Mouse (Mus musculus): Measurements from ENCODE around the gene Ccnd2. TPM values are rescaled to one million over a fixed set of nuclear protein-coding genes. Genes with fewer than 3 reads are reported as not detected.

The Ccnd2 gene
- total and polyA plus RNA-seq, 3 experiments = 42.4 to 255 (median 146) TPM

- no peaks in the 10 kb centered on the region for H3K9me3 ChIP-seq (replicated peaks; ENCODE audit: low read length)
- no peaks in the 10 kb centered on the region for H3K27me3 ChIP-seq (replicated peaks)
- in situ Hi-C loops (cut with MboI; ENCODE audit: low pct_ligation_motif_present, low pct_unique_long_range_greater_than_20kb, low sequenced_read_pairs) = no loop called here
- H3K79me2 ChIP-seq (replicated peaks; ENCODE audit: control insufficient read depth, extremely low read depth, insufficient read depth, poor library complexity, severe bottlenecking) = no peaks in the 10 kb centered on the region; the same call in 1 of the 2 replicates
- no peak overlapping the region for H3K27ac ChIP-seq (ENCODE audit: insufficient read depth, low read depth)
- no peak overlapping the region for H3K4me2 ChIP-seq (ENCODE audit: insufficient read depth, low read depth, poor library complexity, severe bottlenecking)
- peaks cover 82 to 94% of the 10 kb centered on the region in 2 experiments for H3K36me3 ChIP-seq (replicated peaks in 1 of 2; ENCODE audit: control insufficient read depth in 1 of 2, insufficient read depth in 1 of 2, low read length in 1 of 2)
- TF ChIP-seq NRF1 (IDR thresholded peaks at IDR 0.05; ENCODE audit: low read depth, low read length) = no peak
- no peak; the same call in 1 of the 2 replicates for TF ChIP-seq ZMIZ1 (IDR thresholded peaks at IDR 0.05; ENCODE audit: low read depth, low read length)
- no peak for TF ChIP-seq GABPA (IDR thresholded peaks at IDR 0.05; ENCODE audit: insufficient replicate concordance, low read depth, low read length)
- TF ChIP-seq POLR2A (IDR thresholded peaks at IDR 0.05; ENCODE audit: low read depth, low read length) = no peak
- no peak for TF ChIP-seq BHLHE40 (IDR thresholded peaks at IDR 0.05; ENCODE audit: low read depth, low read length)
- TF ChIP-seq CTCF (conservative IDR thresholded peaks at IDR 0.05 in 1 of 2, IDR thresholded peaks at IDR 0.05 in 1 of 2; ENCODE audit: low read depth in 2 of 2, low read length in 2 of 2) = no peak
- no peak for TF ChIP-seq ZKSCAN1 (IDR thresholded peaks at IDR 0.05; ENCODE audit: borderline replicate concordance, low read depth, low read length)
- TF ChIP-seq KAT2A (IDR thresholded peaks at IDR 0.05; ENCODE audit: insufficient replicate concordance, low read length) = no peak
- TF ChIP-seq MXI1 (IDR thresholded peaks at IDR 0.05; ENCODE audit: low read depth, low read length) = no peak
- no peak for TF ChIP-seq ETS1 (conservative IDR thresholded peaks at IDR 0.05; ENCODE audit: low read depth, low read length)
- no peak for DNase-seq (ENCODE audit: extremely low read depth)
- no peak overlapping the region for H3K9ac ChIP-seq (ENCODE audit: insufficient read depth, low read depth)
- no peak overlapping the region for H3K4me3 ChIP-seq (replicated peaks in 1 of 3; ENCODE audit: low read depth in 2 of 3, low read length in 2 of 3, poor library complexity in 1 of 3)
- dilution Hi-C loops (cut with MboI; ENCODE audit: extremely low pct_ligation_motif_present, extremely low pct_unique_long_range_greater_than_20kb, low sequenced_read_pairs) = no loop called here
- peaks cover 0 to 11% of the 10 kb centered on the region in 2 experiments; a peak in 1 of 4 replicates for H3K4me1 ChIP-seq (ENCODE audit: control insufficient read depth in 1 of 2, insufficient read depth in 2 of 2)
Observed at GRCm38 (mm10) chr6:127131946-127132345, 20.0 kb downstream of the Ccnd2 start.

GRCm38 (mm10) chr6:127130377-127130776, 21.6 kb downstream of the Ccnd2 start:
- Histone ChIP-seq H3K4me1 (ENCODE audit: control insufficient read depth in 1 of 2, insufficient read depth in 2 of 2) (peaks cover 0 to 11% of the 10 kb centered on the region in 2 experiments; a peak in 1 of 4 replicates), H3K27ac (ENCODE audit: insufficient read depth, low read depth) (no peak overlapping the region), H3K9me3 (replicated peaks; ENCODE audit: low read length) (no peaks in the 10 kb centered on the region), H3K27me3 (replicated peaks) (no peaks in the 10 kb centered on the region), H3K4me3 (replicated peaks in 1 of 3; ENCODE audit: low read depth in 2 of 3, low read length in 2 of 3, poor library complexity in 1 of 3) (no peak overlapping the region), H3K4me2 (ENCODE audit: insufficient read depth, low read depth, poor library complexity, severe bottlenecking) (no peak overlapping the region), H3K9ac (ENCODE audit: insufficient read depth, low read depth) (no peak overlapping the region), H3K36me3 (replicated peaks in 1 of 2; ENCODE audit: control insufficient read depth in 1 of 2, insufficient read depth in 1 of 2, low read length in 1 of 2) (peaks cover 79 to 94% of the 10 kb centered on the region in 2 experiments), H3K79me2 (replicated peaks; ENCODE audit: control insufficient read depth, extremely low read depth, insufficient read depth, poor library complexity, severe bottlenecking) (no peaks in the 10 kb centered on the region; the same call in 1 of the 2 replicates)
- dilution Hi-C loops (cut with MboI; ENCODE audit: extremely low pct_ligation_motif_present, extremely low pct_unique_long_range_greater_than_20kb, low sequenced_read_pairs) (no loop called here), in situ Hi-C loops (cut with MboI; ENCODE audit: low pct_ligation_motif_present, low pct_unique_long_range_greater_than_20kb, low sequenced_read_pairs) (no loop called here)
- DNase-seq (ENCODE audit: extremely low read depth) = no peak
- TF ChIP-seq MXI1 (IDR thresholded peaks at IDR 0.05; ENCODE audit: low read depth, low read length) (no peak), SMC3 (IDR thresholded peaks at IDR 0.05; ENCODE audit: low read depth, low read length) (no peak), HCFC1 (IDR thresholded peaks at IDR 0.05; ENCODE audit: low read depth, low read length) (no peak), ZC3H11A (IDR thresholded peaks at IDR 0.05; ENCODE audit: low read depth, low read length) (no peak), PAX5 (IDR thresholded peaks at IDR 0.05; ENCODE audit: low read length) (no peak), USF2 (conservative IDR thresholded peaks at IDR 0.05; ENCODE audit: low read depth, low read length) (no peak), CHD2 (IDR thresholded peaks at IDR 0.05; ENCODE audit: low read length) (no peak), ZKSCAN1 (IDR thresholded peaks at IDR 0.05; ENCODE audit: borderline replicate concordance, low read depth, low read length) (no peak), USF1 (IDR thresholded peaks at IDR 0.05; ENCODE audit: low read depth, low read length) (no peak), MAX (IDR thresholded peaks at IDR 0.05; ENCODE audit: low read length) (no peak), MAZ (IDR thresholded peaks at IDR 0.05; ENCODE audit: low read depth, low read length) (no peak), ZNF384 (IDR thresholded peaks at IDR 0.05; ENCODE audit: low read depth, low read length) (no peak), ZMIZ1 (IDR thresholded peaks at IDR 0.05; ENCODE audit: low read depth, low read length) (no peak)

Data from CH12.LX (cell line).